Mouse (Mus musculus): ENCODE results near the gene P4hb. TPM values are rescaled to one million over a fixed set of nuclear protein-coding genes. Genes with fewer than 3 reads are reported as not detected.

P4hb gene
- polyA plus RNA-seq, 1 experiment: 139 TPM

GRCm38 (mm10) chr11:120574278-120574600 lies 1.2 kb upstream of the P4hb start:
- WGBS: 59% methylated on average over 5 of the region's 5 CpGs
- DNase-seq: no peak
- H3K4me3 ChIP-seq (ENCODE audit: control insufficient read depth, insufficient read depth, low read length): no peak overlapping the region

DNA sequence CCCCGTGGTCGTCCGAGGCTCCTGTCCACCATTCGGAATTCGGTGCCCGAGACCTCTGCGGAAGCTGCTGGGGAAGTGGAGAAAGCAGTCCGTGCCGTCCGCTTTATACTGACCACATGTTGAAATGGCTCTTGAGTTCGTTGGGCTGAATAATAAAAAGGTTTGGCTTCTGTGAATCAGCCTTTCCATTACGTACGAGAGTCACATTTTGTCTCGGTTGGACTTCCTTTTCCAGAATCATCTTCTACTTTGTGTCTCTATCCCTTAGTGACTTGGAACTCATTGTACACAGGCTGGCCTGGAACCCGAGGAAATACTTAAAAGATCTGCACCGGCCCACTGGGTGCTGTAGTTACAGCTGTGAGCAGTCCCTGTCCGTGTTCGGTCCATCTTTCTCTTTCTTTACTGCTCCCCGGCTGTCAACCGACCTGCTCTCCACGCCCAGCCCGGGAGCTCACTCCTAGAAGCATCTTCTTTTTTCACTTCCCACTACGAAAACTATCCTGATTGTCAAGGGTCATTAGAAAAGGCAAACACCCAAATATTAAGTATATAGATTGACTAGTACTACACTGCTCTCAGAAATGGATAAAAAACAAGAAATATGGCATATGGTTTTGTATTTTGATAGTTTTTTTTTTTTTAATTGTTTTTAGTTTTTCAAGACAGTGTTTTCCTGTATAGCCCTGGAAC lies 678 bp upstream of the P4hb start:
- Histone ChIP-seq H3K36me3 (ENCODE audit: control insufficient read depth, insufficient read depth, low read length) (peaks cover 12% of the 10 kb centered on the region), H3K4me1 (replicated peaks; ENCODE audit: control insufficient read depth, insufficient read depth, low read length) (peaks cover 7% of the 10 kb centered on the region), H3K4me3 (ENCODE audit: control insufficient read depth, insufficient read depth, low read length) (peak overlapping the region; percentile 73), H3K27ac (ENCODE audit: control insufficient read depth, insufficient read depth, low read length) (peak overlapping the region; percentile 38; the same call in 1 of the 2 replicates), H3K27me3 (ENCODE audit: control insufficient read depth, insufficient read depth, low read length) (no peaks in the 10 kb centered on the region)
- TF ChIP-seq POLR2A (IDR thresholded peaks at IDR 0.05; ENCODE audit: control insufficient read depth, extremely low read depth, insufficient read depth, low read length, poor library complexity): no peak
- no peak for TF ChIP-seq CTCF (IDR thresholded peaks at IDR 0.05; ENCODE audit: borderline replicate concordance, control insufficient read depth, extremely low read depth, insufficient read depth, low read length, poor library complexity)
- under 1% methylated on average over 23 of the region's 23 CpGs for WGBS
- no peak for DNase-seq

More at GRCm38 (mm10) chr11:120574278-120574600, 1.2 kb upstream of the P4hb start:
- Histone ChIP-seq H3K4me1 (replicated peaks; ENCODE audit: control insufficient read depth, insufficient read depth, low read length) (peaks cover 9% of the 10 kb centered on the region), H3K27ac (ENCODE audit: control insufficient read depth, insufficient read depth, low read length) (no peak overlapping the region), H3K27me3 (ENCODE audit: control insufficient read depth, insufficient read depth, low read length) (no peaks in the 10 kb centered on the region), H3K36me3 (ENCODE audit: control insufficient read depth, insufficient read depth, low read length) (peaks cover 16% of the 10 kb centered on the region)
- no peak for TF ChIP-seq CTCF (IDR thresholded peaks at IDR 0.05; ENCODE audit: borderline replicate concordance, control insufficient read depth, extremely low read depth, insufficient read depth, low read length, poor library complexity)
- TF ChIP-seq POLR2A (IDR thresholded peaks at IDR 0.05; ENCODE audit: control insufficient read depth, extremely low read depth, insufficient read depth, low read length, poor library complexity): no peak

DNA sequence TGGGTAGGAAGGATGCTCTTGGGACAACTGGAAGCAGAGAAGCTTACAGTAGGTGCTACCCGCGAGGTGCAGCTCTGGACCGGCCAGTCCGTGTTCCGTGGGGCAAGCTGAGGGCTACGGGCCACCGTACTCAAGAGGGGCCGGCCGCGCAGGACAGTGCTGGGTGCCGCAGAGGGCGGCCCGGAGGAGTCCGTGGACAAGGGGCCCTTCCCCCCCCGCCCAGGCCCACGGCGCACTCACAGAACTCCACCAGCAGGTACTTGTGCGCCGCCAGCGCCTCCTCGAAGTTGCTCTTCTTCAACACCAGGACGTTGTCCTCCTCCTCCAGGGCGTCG lies 669 bp downstream of the P4hb start:
- Histone ChIP-seq H3K27me3 (ENCODE audit: control insufficient read depth, insufficient read depth, low read length) (no peaks in the 10 kb centered on the region), H3K4me3 (ENCODE audit: control insufficient read depth, insufficient read depth, low read length) (peak overlapping the region; percentile 73), H3K27ac (ENCODE audit: control insufficient read depth, insufficient read depth, low read length) (no peak overlapping the region; the same call in 1 of the 2 replicates), H3K4me1 (replicated peaks; ENCODE audit: control insufficient read depth, insufficient read depth, low read length) (peaks cover 7% of the 10 kb centered on the region), H3K36me3 (ENCODE audit: control insufficient read depth, insufficient read depth, low read length) (peaks cover 15% of the 10 kb centered on the region)
- no peak for TF ChIP-seq POLR2A (IDR thresholded peaks at IDR 0.05; ENCODE audit: control insufficient read depth, extremely low read depth, insufficient read depth, low read length, poor library complexity)
- TF ChIP-seq CTCF (IDR thresholded peaks at IDR 0.05; ENCODE audit: borderline replicate concordance, control insufficient read depth, extremely low read depth, insufficient read depth, low read length, poor library complexity): no peak
- peak; percentile 19 for DNase-seq
- WGBS: 0% methylated on average over 24 of the region's 24 CpGs

- 8% methylated on average over 11 of the region's 11 CpGs for WGBS
- DNase-seq: no peak
- Histone ChIP-seq H3K27me3 (ENCODE audit: control insufficient read depth, insufficient read depth, low read length) (no peaks in the 10 kb centered on the region), H3K27ac (ENCODE audit: control insufficient read depth, insufficient read depth, low read length) (no peak overlapping the region), H3K4me1 (replicated peaks; ENCODE audit: control insufficient read depth, insufficient read depth, low read length) (peaks cover 7% of the 10 kb centered on the region), H3K36me3 (ENCODE audit: control insufficient read depth, insufficient read depth, low read length) (peaks cover 20% of the 10 kb centered on the region), H3K4me3 (ENCODE audit: control insufficient read depth, insufficient read depth, low read length) (peak overlapping the region; percentile 73)
- TF ChIP-seq POLR2A (IDR thresholded peaks at IDR 0.05; ENCODE audit: control insufficient read depth, extremely low read depth, insufficient read depth, low read length, poor library complexity) (no peak), CTCF (IDR thresholded peaks at IDR 0.05; ENCODE audit: borderline replicate concordance, control insufficient read depth, extremely low read depth, insufficient read depth, low read length, poor library complexity) (no peak)
These were observed 1.2 kb downstream of the P4hb start for GRCm38 (mm10) chr11:120571754-120572416.

DNA sequence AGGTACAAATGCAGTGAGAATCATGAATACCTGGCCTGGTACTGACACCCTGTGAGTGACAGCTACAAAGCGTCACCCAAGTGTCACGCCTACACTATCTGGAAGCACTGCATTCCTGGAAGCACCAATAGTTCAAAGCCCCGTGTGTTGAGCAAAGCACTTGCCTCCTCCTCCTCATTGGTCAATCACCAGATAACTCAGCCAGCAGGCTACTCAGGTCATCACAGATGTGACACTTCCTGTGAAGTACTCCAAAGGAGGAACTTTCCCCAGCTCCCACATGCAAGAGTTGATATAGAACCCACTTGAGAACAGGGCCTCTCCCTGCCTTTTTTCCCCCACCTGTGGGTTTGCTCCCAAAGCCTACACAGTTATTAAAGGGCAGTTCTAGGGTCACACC lies 1.9 kb downstream of the P4hb start:
- TF ChIP-seq POLR2A (IDR thresholded peaks at IDR 0.05; ENCODE audit: control insufficient read depth, extremely low read depth, insufficient read depth, low read length, poor library complexity): no peak
- TF ChIP-seq CTCF (IDR thresholded peaks at IDR 0.05; ENCODE audit: borderline replicate concordance, control insufficient read depth, extremely low read depth, insufficient read depth, low read length, poor library complexity): no peak
- DNase-seq: no peak
- no peak overlapping the region for H3K4me3 ChIP-seq (ENCODE audit: control insufficient read depth, insufficient read depth, low read length)
- H3K27me3 ChIP-seq (ENCODE audit: control insufficient read depth, insufficient read depth, low read length): no peaks in the 10 kb centered on the region
- peaks cover 27% of the 10 kb centered on the region for H3K36me3 ChIP-seq (ENCODE audit: control insufficient read depth, insufficient read depth, low read length)
- 91% methylated on average over 3 of the region's 3 CpGs for WGBS
- no peak overlapping the region for H3K27ac ChIP-seq (ENCODE audit: control insufficient read depth, insufficient read depth, low read length)
- peaks cover 7% of the 10 kb centered on the region for H3K4me1 ChIP-seq (replicated peaks; ENCODE audit: control insufficient read depth, insufficient read depth, low read length)

- Histone ChIP-seq H3K4me1 (replicated peaks; ENCODE audit: control insufficient read depth, insufficient read depth, low read length) (peaks cover 5% of the 10 kb centered on the region), H3K36me3 (ENCODE audit: control insufficient read depth, insufficient read depth, low read length) (peaks cover 50% of the 10 kb centered on the region), H3K4me3 (ENCODE audit: control insufficient read depth, insufficient read depth, low read length) (no peak overlapping the region), H3K27ac (ENCODE audit: control insufficient read depth, insufficient read depth, low read length) (no peak overlapping the region), H3K27me3 (ENCODE audit: control insufficient read depth, insufficient read depth, low read length) (no peaks in the 10 kb centered on the region)
- 97% methylated on average over 6 of the region's 6 CpGs for WGBS
- TF ChIP-seq CTCF (IDR thresholded peaks at IDR 0.05; ENCODE audit: borderline replicate concordance, control insufficient read depth, extremely low read depth, insufficient read depth, low read length, poor library complexity) (no peak), POLR2A (IDR thresholded peaks at IDR 0.05; ENCODE audit: control insufficient read depth, extremely low read depth, insufficient read depth, low read length, poor library complexity) (no peak)
- DNase-seq: no peak
These were observed 4.7 kb downstream of the P4hb start for GRCm38 (mm10) chr11:120568324-120568723.

All from thymus, adult 2 months (tissue).